Mouse (Mus musculus): ENCODE measurements around the gene Vamp8. TPM values are rescaled to one million over a fixed set of nuclear protein-coding genes. Genes with fewer than 3 reads are reported as not detected.

Gene Vamp8
- polyA plus RNA-seq, 1 experiment from 2014 or later: 32.0 TPM

GRCm38 (mm10) chr6:72380131-72380770 is 10.3 kb downstream of the Vamp8 start, which contains the start of gene Vamp5:
Gene Vamp5, minus strand, starts transcription at chr6:72380468.
- Histone ChIP-seq H3K9me3 (ENCODE audit: control insufficient read depth, low read length) (no peaks in the 10 kb centered on the region), H3K9ac (ENCODE audit: low read length) (peak within 1 kb of the TSS; percentile 40), H3K27me3 (ENCODE audit: control insufficient read depth, insufficient read depth, low read length) (peaks cover 16% of the 10 kb centered on the region), H3K4me2 (peak within 1 kb of the TSS; percentile 44), H3K27ac (ENCODE audit: low read depth, low read length) (no peak within 1 kb of the TSS), H3K4me3 (ENCODE audit: low read depth, low read length) (peak within 1 kb of the TSS; percentile 38), H3K4me1 (ENCODE audit: control insufficient read depth, insufficient read depth, low read length) (peaks cover 6% of the 10 kb centered on the region; the same call in 1 of the 2 replicates), H3K36me3 (ENCODE audit: control insufficient read depth, insufficient read depth, low read length) (no peaks in the 10 kb centered on the region)
- 2% methylated on average over 47 of the region's 49 CpGs for WGBS
- ATAC-seq (ENCODE audit: low FRiP score) (peak; percentile 70; the same call in 1 of the 2 replicates), DNase-seq (ENCODE audit: low spot score, missing footprints) (peak; percentile 90)

GRCm38 (mm10) chr6:72379377-72380130 is 10.9 kb downstream of the Vamp8 start:
- Histone ChIP-seq H3K27me3 (ENCODE audit: control insufficient read depth, insufficient read depth, low read length) (peaks cover 16% of the 10 kb centered on the region), H3K4me1 (ENCODE audit: control insufficient read depth, insufficient read depth, low read length) (peaks cover 6% of the 10 kb centered on the region; the same call in 1 of the 2 replicates), H3K9ac (ENCODE audit: low read length) (no peak overlapping the region), H3K9me3 (ENCODE audit: control insufficient read depth, low read length) (no peaks in the 10 kb centered on the region), H3K4me3 (ENCODE audit: low read depth, low read length) (peak overlapping the region; percentile 38), H3K4me2 (peak overlapping the region; percentile 44), H3K36me3 (ENCODE audit: control insufficient read depth, insufficient read depth, low read length) (no peaks in the 10 kb centered on the region), H3K27ac (ENCODE audit: low read depth, low read length) (no peak overlapping the region)
- DNase-seq (ENCODE audit: low spot score, missing footprints) (no peak), ATAC-seq (ENCODE audit: low FRiP score) (no peak)
- 40% methylated on average over 7 of the region's 7 CpGs for WGBS

GRCm38 (mm10) chr6:72378510-72379234 is 11.8 kb downstream of the Vamp8 start:
- Histone ChIP-seq H3K27ac (ENCODE audit: low read depth, low read length) (no peak overlapping the region), H3K4me3 (ENCODE audit: low read depth, low read length) (no peak overlapping the region), H3K27me3 (ENCODE audit: control insufficient read depth, insufficient read depth, low read length) (peaks cover 16% of the 10 kb centered on the region), H3K9me3 (ENCODE audit: control insufficient read depth, low read length) (no peaks in the 10 kb centered on the region), H3K4me1 (ENCODE audit: control insufficient read depth, insufficient read depth, low read length) (peaks cover 6% of the 10 kb centered on the region; the same call in 1 of the 2 replicates), H3K9ac (ENCODE audit: low read length) (no peak overlapping the region), H3K36me3 (ENCODE audit: control insufficient read depth, insufficient read depth, low read length) (no peaks in the 10 kb centered on the region), H3K4me2 (no peak overlapping the region)
- DNase-seq (ENCODE audit: low spot score, missing footprints): no peak
- WGBS: 86% methylated on average over 8 of the region's 8 CpGs
- no peak for ATAC-seq (ENCODE audit: low FRiP score)

- no peak overlapping the region for H3K27ac ChIP-seq (ENCODE audit: low read depth, low read length)
- 85% methylated on average over 15 of the region's 15 CpGs for WGBS
- no peaks in the 10 kb centered on the region for H3K36me3 ChIP-seq (ENCODE audit: control insufficient read depth, insufficient read depth, low read length)
- no peaks in the 10 kb centered on the region; the same call in 1 of the 2 replicates for H3K4me1 ChIP-seq (ENCODE audit: control insufficient read depth, insufficient read depth, low read length)
- no peak overlapping the region for H3K4me2 ChIP-seq
- no peaks in the 10 kb centered on the region for H3K9me3 ChIP-seq (ENCODE audit: control insufficient read depth, low read length)
- H3K27me3 ChIP-seq (ENCODE audit: control insufficient read depth, insufficient read depth, low read length): peaks cover 9% of the 10 kb centered on the region
- no peak overlapping the region for H3K4me3 ChIP-seq (ENCODE audit: low read depth, low read length)
- DNase-seq (ENCODE audit: low spot score, missing footprints) (no peak), ATAC-seq (ENCODE audit: low FRiP score) (no peak)
- no peak overlapping the region for H3K9ac ChIP-seq (ENCODE audit: low read length)
Measured at GRCm38 (mm10) chr6:72374820-72375563, 15.5 kb downstream of the Vamp8 start.

- 74% methylated on average over 7 of the region's 7 CpGs for WGBS
- Histone ChIP-seq H3K4me3 (ENCODE audit: low read depth, low read length) (no peak overlapping the region), H3K4me2 (no peak overlapping the region), H3K36me3 (ENCODE audit: control insufficient read depth, insufficient read depth, low read length) (no peaks in the 10 kb centered on the region), H3K4me1 (ENCODE audit: control insufficient read depth, insufficient read depth, low read length) (no peaks in the 10 kb centered on the region), H3K27ac (ENCODE audit: low read depth, low read length) (no peak overlapping the region), H3K27me3 (ENCODE audit: control insufficient read depth, insufficient read depth, low read length) (peaks cover 1% of the 10 kb centered on the region), H3K9ac (ENCODE audit: low read length) (no peak overlapping the region), H3K9me3 (ENCODE audit: control insufficient read depth, low read length) (no peaks in the 10 kb centered on the region)
- ATAC-seq (ENCODE audit: low FRiP score) (no peak), DNase-seq (ENCODE audit: low spot score, missing footprints) (no peak)
Measured at GRCm38 (mm10) chr6:72374206-72374605, 16.3 kb downstream of the Vamp8 start.

- Histone ChIP-seq H3K27me3 (ENCODE audit: control insufficient read depth, insufficient read depth, low read length) (no peaks in the 10 kb centered on the region), H3K4me1 (ENCODE audit: control insufficient read depth, insufficient read depth, low read length) (no peaks in the 10 kb centered on the region), H3K4me2 (no peak overlapping the region), H3K9ac (ENCODE audit: low read length) (no peak overlapping the region), H3K9me3 (ENCODE audit: control insufficient read depth, low read length) (no peaks in the 10 kb centered on the region), H3K27ac (ENCODE audit: low read depth, low read length) (no peak overlapping the region), H3K4me3 (ENCODE audit: low read depth, low read length) (no peak overlapping the region), H3K36me3 (ENCODE audit: control insufficient read depth, insufficient read depth, low read length) (no peaks in the 10 kb centered on the region)
- DNase-seq (ENCODE audit: low spot score, missing footprints) (no peak), ATAC-seq (ENCODE audit: low FRiP score) (no peak)
- WGBS: 87% methylated on average over 4 of the region's 4 CpGs
Measured at GRCm38 (mm10) chr6:72373184-72373583, 17.3 kb downstream of the Vamp8 start.

- WGBS: 35% methylated on average over 1 of the region's 1 CpGs
- no peak for ATAC-seq (ENCODE audit: low FRiP score)
Measured at GRCm38 (mm10) chr6:72371571-72371970, 18.9 kb downstream of the Vamp8 start.

GRCm38 (mm10) chr6:72371147-72371546 is 19.4 kb downstream of the Vamp8 start:
- no peaks in the 10 kb centered on the region for H3K9me3 ChIP-seq (ENCODE audit: control insufficient read depth, low read length)
- H3K4me2 ChIP-seq: no peak overlapping the region
- no peaks in the 10 kb centered on the region for H3K4me1 ChIP-seq (ENCODE audit: control insufficient read depth, insufficient read depth, low read length)
- no peak overlapping the region for H3K9ac ChIP-seq (ENCODE audit: low read length)
- no peaks in the 10 kb centered on the region for H3K27me3 ChIP-seq (ENCODE audit: control insufficient read depth, insufficient read depth, low read length)
- H3K27ac ChIP-seq (ENCODE audit: low read depth, low read length): no peak overlapping the region
- WGBS: 39% methylated on average over 5 of the region's 5 CpGs
- ATAC-seq (ENCODE audit: low FRiP score) (no peak), DNase-seq (ENCODE audit: low spot score, missing footprints) (no peak)
- no peaks in the 10 kb centered on the region for H3K36me3 ChIP-seq (ENCODE audit: control insufficient read depth, insufficient read depth, low read length)
- H3K4me3 ChIP-seq (ENCODE audit: low read depth, low read length): no peak overlapping the region

More at GRCm38 (mm10) chr6:72371571-72371970, 18.9 kb downstream of the Vamp8 start:
- Histone ChIP-seq H3K4me3 (ENCODE audit: low read depth, low read length) (no peak overlapping the region), H3K9me3 (ENCODE audit: control insufficient read depth, low read length) (no peaks in the 10 kb centered on the region), H3K4me1 (ENCODE audit: control insufficient read depth, insufficient read depth, low read length) (no peaks in the 10 kb centered on the region), H3K27me3 (ENCODE audit: control insufficient read depth, insufficient read depth, low read length) (no peaks in the 10 kb centered on the region), H3K9ac (ENCODE audit: low read length) (no peak overlapping the region), H3K27ac (ENCODE audit: low read depth, low read length) (no peak overlapping the region), H3K36me3 (ENCODE audit: control insufficient read depth, insufficient read depth, low read length) (no peaks in the 10 kb centered on the region), H3K4me2 (no peak overlapping the region)
- no peak for DNase-seq (ENCODE audit: low spot score, missing footprints)
